Mouse (Mus musculus) stomach, embryonic 16.5 days (tissue): Measurements from ENCODE around the gene Ablim1. TPM values are rescaled to one million over a fixed set of nuclear protein-coding genes. Genes with fewer than 3 reads are reported as not detected.

Experiments used
- ATAC-seq: fragments of 200-750 bp; cut with Nextera tagmentation; 2 replicates; pipeline ENCODE4 v1.8.0; 2017; ENCODE audit warnings: moderate number of reproducible peaks, moderate TSS enrichment; ENCODE audit not compliant: insufficient read depth, low FRiP score
- H3K27ac ChIP-seq: fragments of 300-500 bp; sonication (generic); 2 replicates; pipeline ENCODE4 v1.5.1; 2014; ENCODE audit warnings: low read length
- H3K27me3 ChIP-seq: fragments of 300-500 bp; sonication (generic); 2 replicates; pipeline ENCODE4 v1.6.1; 2014; ENCODE audit warnings: low read length, control low read depth, mixed read lengths; ENCODE audit not compliant: control insufficient read depth, insufficient read depth
- H3K36me3 ChIP-seq: fragments of 300-500 bp; sonication (generic); 2 replicates; pipeline ENCODE4 v1.6.1; 2014; ENCODE audit warnings: low read length; ENCODE audit not compliant: control insufficient read depth, insufficient read depth
- H3K4me1 ChIP-seq: fragments of 300-500 bp; sonication (generic); 2 replicates; pipeline ENCODE4 v1.6.1; 2014; ENCODE audit warnings: low read length, control low read depth, mixed read lengths; ENCODE audit not compliant: control insufficient read depth, insufficient read depth
- H3K4me2 ChIP-seq: fragments of 300-500 bp; sonication (generic); 2 replicates; pipeline ENCODE4 v1.6.1; 2014; ENCODE audit warnings: low read depth, low read length, mixed read lengths
- H3K4me3 ChIP-seq: fragments of 300-500 bp; sonication (generic); replicated peaks from 2 replicates; pipeline ENCODE4 v1.5.1; 2014; ENCODE audit warnings: mild to moderate bottlenecking, low read length
- H3K9ac ChIP-seq: fragments of 300-500 bp; sonication (generic); 2 replicates; pipeline ENCODE4 v1.6.1; 2014; ENCODE audit warnings: low read length
- H3K9me3 ChIP-seq: fragments of 300-500 bp; sonication (generic); replicated peaks from 2 replicates; pipeline ENCODE4 v1.6.1; 2016; ENCODE audit warnings: low read length, control low read depth; ENCODE audit not compliant: control insufficient read depth
- WGBS: fragments of 180-500 bp; shearing (Covaris S2); extraction: QIAGEN DNeasy Blood & Tissue Kit; methylation state at CpG from one replicate; pipeline ENCODE4 v1.1.7; 2014; 5-methylcytosine and 5-hydroxymethylcytosine counted together
- polyA plus RNA-seq: library from polyadenylated mRNA; unstranded; fragments of >200 nt; fragmentation: Nextera tagmentation; extraction: Ambion mirVana; gene quantifications from 2 replicates; pipeline ENCODE4 v1.2.1, GENCODE M21; 2015

Ablim1 gene
- polyA plus RNA-seq, 1 experiment from 2014 or later: 66.5 TPM

DNA sequence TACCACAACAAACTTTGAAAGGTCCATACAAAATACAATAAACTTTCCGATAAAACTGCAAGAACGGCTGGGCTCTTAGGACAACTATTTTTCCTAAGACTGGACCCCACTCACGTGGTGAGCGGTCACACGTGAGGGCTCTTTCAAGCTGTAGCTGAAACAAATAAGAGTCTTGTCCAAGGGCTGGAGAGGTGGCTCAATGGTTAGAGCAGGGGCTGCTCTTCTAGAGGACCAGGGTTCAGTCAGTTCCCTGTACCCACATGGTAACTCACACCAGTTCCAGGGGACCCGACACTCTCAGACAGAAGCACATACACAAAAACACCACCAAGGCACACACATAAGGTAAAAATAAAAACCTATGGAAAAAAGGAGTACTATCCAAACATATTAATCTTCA lies 197.0 kb downstream of the Ablim1 start:
- Histone ChIP-seq H3K27ac (peak overlapping the region; percentile 82), H3K4me1 (peaks cover 48% of the 10 kb centered on the region), H3K9ac (peak overlapping the region; percentile 66), H3K36me3 (no peaks in the 10 kb centered on the region), H3K27me3 (no peaks in the 10 kb centered on the region), H3K9me3 (no peaks in the 10 kb centered on the region), H3K4me2 (peak overlapping the region; percentile 64), H3K4me3 (peak overlapping the region; percentile 56)
- ATAC-seq: no peak
- 31% methylated on average over 6 of the region's 6 CpGs for WGBS

DNA sequence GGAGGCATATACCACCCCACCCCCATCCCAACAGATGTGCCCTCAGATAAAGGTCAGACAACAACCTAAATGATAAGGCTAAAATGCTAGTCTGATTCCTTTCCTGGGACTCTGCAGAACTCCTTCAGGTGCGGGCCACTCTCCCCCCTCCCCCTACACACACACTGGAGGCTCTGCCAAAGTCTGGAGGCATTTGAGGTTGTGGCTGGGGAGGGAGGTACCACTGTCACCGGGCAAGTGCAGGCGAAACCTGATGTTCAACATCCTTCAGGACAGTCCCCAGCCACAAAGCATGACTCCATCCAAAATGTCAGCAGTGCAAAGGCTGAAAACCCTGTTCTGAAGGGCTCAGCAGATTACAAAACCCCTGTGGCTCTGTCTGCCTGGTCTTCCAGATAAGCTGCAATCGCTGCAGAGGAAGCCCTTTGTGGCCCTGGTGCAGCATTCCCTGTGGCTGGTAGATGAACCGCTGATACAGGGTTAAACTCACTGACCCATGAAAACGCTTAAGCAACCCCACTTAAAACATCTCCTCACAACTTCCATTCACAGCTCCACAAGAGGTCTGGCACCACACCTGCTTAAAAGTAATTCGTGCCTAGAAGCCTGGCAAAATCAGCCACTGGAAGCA lies 197.7 kb downstream of the Ablim1 start:
- peak overlapping the region; percentile 82 for H3K27ac ChIP-seq

DNA sequence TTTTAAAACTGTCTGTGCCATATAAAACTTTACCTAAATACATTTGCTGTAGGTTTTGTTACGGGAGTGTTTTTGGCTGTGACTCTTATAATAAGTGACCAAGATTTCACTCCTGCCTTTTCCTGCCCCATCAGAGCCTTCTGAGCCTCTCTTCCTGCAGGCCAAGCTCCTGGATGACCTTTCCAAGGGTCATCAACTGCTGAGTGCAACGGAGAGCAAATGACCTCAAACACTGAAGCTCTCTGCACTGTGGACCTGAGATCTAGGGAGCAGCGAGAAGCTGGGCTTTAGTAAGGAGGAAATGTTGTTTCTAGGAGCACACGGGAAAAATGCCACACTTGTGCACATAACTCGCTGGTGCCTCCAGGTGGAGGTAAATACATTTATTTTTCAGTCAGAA lies 199.0 kb downstream of the Ablim1 start:
- 54% methylated on average over 5 of the region's 5 CpGs for WGBS
- Histone ChIP-seq H3K9ac (0 out of 2 replicates have a peak overlapping the region, but pooled peaks have one; percentile 55), H3K9me3 (no peaks in the 10 kb centered on the region), H3K36me3 (no peaks in the 10 kb centered on the region), H3K27ac (peak overlapping the region; percentile 82), H3K4me2 (peak overlapping the region; percentile 11; the same call in 1 of the 2 replicates), H3K27me3 (no peaks in the 10 kb centered on the region), H3K4me3 (no peak overlapping the region), H3K4me1 (peaks cover 52% of the 10 kb centered on the region)
- ATAC-seq: no peak

More for the DNA sequence above, 197.7 kb downstream of the Ablim1 start:
- no peaks in the 10 kb centered on the region for H3K9me3 ChIP-seq
- H3K4me1 ChIP-seq: peaks cover 52% of the 10 kb centered on the region
- 15% methylated on average over 7 of the region's 7 CpGs for WGBS
- no peaks in the 10 kb centered on the region for H3K27me3 ChIP-seq
- peak; percentile 19; the same call in 1 of the 2 replicates for ATAC-seq
- peak overlapping the region; percentile 56 for H3K4me3 ChIP-seq
- H3K36me3 ChIP-seq: no peaks in the 10 kb centered on the region
- H3K4me2 ChIP-seq: peak overlapping the region; percentile 64
- H3K9ac ChIP-seq: peak overlapping the region; percentile 66

DNA sequence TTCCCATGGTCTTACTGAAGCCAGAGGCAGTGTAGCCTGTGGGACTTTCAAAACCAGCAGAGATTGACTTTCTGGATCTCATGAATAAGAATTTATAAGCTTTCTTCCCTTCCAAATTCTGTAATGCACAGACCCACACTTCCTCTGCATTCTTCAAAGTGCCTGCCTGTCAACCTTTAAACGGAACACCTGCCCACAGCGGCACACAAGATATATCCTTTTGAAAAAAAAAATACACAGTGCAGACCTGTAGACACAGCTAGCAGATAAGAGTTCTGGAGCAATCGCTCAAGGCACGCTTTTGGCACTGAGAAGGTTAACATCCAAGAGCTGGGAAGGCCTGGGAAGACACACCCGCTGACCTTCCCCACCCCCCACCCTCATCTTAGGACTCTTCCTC lies 199.8 kb downstream of the Ablim1 start:
- H3K4me2 ChIP-seq: no peak overlapping the region
- H3K4me3 ChIP-seq: no peak overlapping the region
- 25% methylated on average over 5 of the region's 5 CpGs for WGBS
- peak overlapping the region; percentile 82; the same call in 1 of the 2 replicates for H3K27ac ChIP-seq
- H3K9ac ChIP-seq: no peak overlapping the region
- no peaks in the 10 kb centered on the region for H3K27me3 ChIP-seq
- ATAC-seq: no peak
- H3K9me3 ChIP-seq: no peaks in the 10 kb centered on the region
- H3K36me3 ChIP-seq: no peaks in the 10 kb centered on the region
- H3K4me1 ChIP-seq: peaks cover 52% of the 10 kb centered on the region

DNA sequence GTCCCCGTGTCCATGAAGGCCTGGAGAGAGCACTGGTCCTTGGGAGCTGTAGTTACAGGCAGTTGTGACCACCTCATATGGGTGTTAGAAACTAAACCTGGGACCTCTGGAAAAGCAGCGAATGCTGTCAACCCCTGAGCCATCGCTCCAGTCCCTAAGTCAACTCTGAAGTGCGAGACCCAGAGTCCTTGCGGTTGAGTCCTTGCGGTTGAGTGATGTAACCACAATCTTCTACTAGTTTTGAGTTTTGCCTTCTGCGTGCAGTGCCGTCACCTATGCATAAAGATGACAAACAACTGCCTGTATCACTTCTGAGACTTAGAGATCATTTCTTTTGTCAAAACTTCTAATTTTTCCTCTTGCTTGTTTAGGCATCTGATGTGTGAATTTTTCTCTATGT lies 200.7 kb downstream of the Ablim1 start:
- Histone ChIP-seq H3K4me1 (peaks cover 45% of the 10 kb centered on the region), H3K27ac (peak overlapping the region; percentile 42; the same call in 1 of the 2 replicates), H3K9ac (no peak overlapping the region), H3K36me3 (no peaks in the 10 kb centered on the region), H3K4me3 (no peak overlapping the region), H3K9me3 (no peaks in the 10 kb centered on the region), H3K27me3 (no peaks in the 10 kb centered on the region), H3K4me2 (no peak overlapping the region)
- no peak for ATAC-seq
- 89% methylated on average over 8 of the region's 8 CpGs for WGBS

DNA sequence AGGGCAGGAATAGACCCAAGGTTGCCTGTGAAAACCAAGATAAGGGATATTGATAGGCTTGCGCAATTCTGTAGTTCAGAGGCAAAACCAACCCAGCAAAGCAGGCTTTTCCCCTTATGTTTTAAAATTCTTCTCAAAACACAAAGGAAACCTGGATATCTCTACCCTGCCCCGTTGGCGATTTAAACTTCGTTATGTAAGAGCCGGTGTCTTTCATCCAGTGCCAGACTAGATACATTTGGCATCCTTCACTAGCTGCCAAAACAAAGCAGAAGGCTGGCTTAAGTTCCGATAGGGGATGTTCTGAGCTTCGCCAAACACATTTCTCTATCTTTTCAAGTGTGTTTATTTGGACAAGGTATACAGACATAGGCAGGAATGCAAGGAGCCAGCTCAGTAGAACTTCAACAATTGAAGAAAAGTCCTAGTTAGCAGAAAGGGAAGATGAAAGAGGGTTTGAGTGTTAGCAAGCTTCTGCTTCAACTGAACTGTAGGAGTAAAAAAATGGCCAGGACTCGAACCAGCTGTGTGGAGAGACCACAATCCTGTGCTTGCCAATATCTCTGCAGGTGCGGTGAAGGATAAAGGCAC lies 201.8 kb downstream of the Ablim1 start:
- Histone ChIP-seq H3K9me3 (no peaks in the 10 kb centered on the region), H3K9ac (no peak overlapping the region), H3K27ac (peak overlapping the region; percentile 74), H3K4me3 (no peak overlapping the region), H3K4me2 (no peak overlapping the region), H3K4me1 (peaks cover 39% of the 10 kb centered on the region), H3K27me3 (no peaks in the 10 kb centered on the region), H3K36me3 (no peaks in the 10 kb centered on the region)
- 27% methylated on average over 9 of the region's 9 CpGs for WGBS
- no peak for ATAC-seq

DNA sequence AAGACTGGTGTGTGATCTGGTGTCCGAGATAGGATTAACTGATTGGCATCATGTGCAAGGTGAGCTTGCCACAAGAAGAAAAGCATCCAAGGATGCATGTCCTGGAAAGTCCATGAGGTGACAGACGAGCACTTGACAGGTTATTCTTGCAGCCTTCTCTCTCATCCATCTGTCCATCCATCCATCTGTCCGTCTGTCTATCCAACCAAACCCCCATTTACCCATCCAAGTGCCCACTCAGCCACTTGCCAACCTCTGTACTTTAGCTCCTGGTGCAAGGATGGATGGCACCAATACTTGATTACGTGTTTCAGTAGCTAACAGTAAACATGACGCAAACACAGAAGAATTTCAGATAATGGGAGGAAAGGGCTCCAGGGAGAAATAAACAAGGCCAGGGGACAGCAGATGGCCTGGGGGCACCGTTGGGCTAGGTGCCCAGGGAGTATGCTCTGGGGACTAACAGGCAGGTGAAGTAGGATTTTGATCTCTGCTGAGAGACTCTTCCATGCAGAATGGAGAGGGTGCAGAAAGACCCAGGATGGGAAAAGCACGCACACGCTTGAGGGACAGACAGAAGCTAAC lies 202.4 kb downstream of the Ablim1 start:
- Histone ChIP-seq H3K4me2 (no peak overlapping the region), H3K9ac (no peak overlapping the region), H3K4me1 (peaks cover 35% of the 10 kb centered on the region), H3K27me3 (no peaks in the 10 kb centered on the region), H3K9me3 (no peaks in the 10 kb centered on the region), H3K36me3 (no peaks in the 10 kb centered on the region), H3K4me3 (no peak overlapping the region), H3K27ac (peak overlapping the region; percentile 74; the same call in 1 of the 2 replicates)
- ATAC-seq: no peak
- 55% methylated on average over 8 of the region's 8 CpGs for WGBS

DNA sequence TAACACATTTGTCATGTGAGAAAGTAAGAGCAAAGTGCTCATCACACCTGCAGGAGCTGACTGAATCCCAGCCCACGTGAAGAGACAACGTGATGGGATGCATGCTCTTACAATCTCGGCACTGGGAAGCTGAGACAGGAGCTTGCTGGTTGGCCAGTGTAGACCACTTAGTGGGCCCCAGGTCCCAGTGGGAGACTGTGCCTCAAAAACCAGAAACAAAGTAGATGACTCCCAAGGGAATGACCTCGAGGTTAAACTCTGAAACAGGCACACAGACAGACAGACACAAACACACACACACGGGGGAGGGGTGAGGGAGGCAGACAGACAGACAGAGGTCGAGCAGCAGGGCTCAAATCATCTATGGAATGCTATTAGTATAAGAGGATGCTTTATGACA lies 203.4 kb downstream of the Ablim1 start:
- H3K36me3 ChIP-seq: no peaks in the 10 kb centered on the region
- H3K4me2 ChIP-seq: no peak overlapping the region
- no peak overlapping the region for H3K9ac ChIP-seq
- WGBS: 68% methylated on average over 6 of the region's 6 CpGs
- no peak overlapping the region for H3K27ac ChIP-seq
- peaks cover 25% of the 10 kb centered on the region for H3K4me1 ChIP-seq
- no peak for ATAC-seq
- H3K9me3 ChIP-seq: no peaks in the 10 kb centered on the region
- no peaks in the 10 kb centered on the region for H3K27me3 ChIP-seq
- H3K4me3 ChIP-seq: no peak overlapping the region

DNA sequence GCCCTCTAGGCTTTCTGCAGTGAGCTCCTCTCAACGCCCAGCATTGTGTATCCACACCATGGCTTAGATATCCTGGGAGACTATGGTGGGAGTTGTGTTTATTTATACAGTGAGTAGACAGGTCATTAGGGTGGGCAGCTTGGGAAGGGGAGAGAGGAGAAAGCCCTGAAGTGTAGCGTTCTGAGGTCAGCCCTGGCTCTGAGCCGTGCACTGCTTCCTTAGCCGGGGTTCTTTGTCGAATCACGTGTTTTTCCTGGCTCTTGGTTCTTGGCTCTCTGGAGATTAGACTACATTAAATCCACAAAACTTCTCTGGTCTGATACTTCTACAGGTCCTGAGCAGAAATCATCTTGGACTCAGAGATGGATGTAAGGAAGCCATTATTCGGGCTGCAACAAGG lies 205.1 kb downstream of the Ablim1 start:
- no peak overlapping the region for H3K27ac ChIP-seq
- WGBS: 43% methylated on average over 7 of the region's 7 CpGs
- H3K9me3 ChIP-seq: no peaks in the 10 kb centered on the region
- no peaks in the 10 kb centered on the region for H3K27me3 ChIP-seq
- H3K4me3 ChIP-seq: no peak overlapping the region
- peaks cover 13% of the 10 kb centered on the region; the same call in 1 of the 2 replicates for H3K4me1 ChIP-seq
- H3K9ac ChIP-seq: no peak overlapping the region
- ATAC-seq: no peak
- H3K4me2 ChIP-seq: no peak overlapping the region
- H3K36me3 ChIP-seq: no peaks in the 10 kb centered on the region
